Mouse (Mus musculus): ENCODE data around the gene Cnot10.

DNA sequence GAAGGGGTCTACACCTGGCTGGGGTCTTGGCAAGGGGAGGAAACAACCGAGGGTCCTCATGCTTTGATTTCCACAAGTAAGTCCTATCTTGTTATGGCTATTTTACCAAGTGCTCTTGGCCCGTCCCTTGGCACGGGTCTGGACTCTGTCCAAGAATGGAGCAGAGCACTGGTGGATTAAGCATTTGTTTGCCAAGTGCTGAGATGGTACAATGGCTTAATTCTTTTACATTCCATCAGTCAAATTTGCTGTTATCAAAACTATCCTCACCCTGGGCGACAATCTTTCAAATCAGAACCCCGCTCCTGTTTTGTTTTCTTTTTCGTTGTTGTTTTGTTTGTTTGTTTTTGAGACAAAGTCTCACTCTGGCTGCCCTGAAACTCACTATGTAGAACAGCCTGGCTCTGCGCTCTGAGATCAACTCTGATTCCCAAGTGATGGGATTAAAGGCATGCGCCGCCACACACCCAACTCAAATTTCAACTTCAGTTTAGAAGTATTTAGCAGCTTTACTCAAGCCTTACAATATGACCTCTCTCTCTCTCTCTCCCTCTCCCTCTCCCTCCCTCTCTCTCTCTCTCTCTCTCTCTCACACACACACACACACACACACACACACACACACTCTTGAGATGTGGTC, 95.1 kb downstream of the Cnot10 start:
- TF ChIP-seq CTCF (IDR thresholded peaks at IDR 0.05; ENCODE audit: low read depth, low read length) (no peak), POLR2A (IDR thresholded peaks at IDR 0.05; ENCODE audit: extremely low read depth, insufficient read depth, low read length) (no peak)
